Mouse (Mus musculus): ENCODE data around the gene Selenow.

- TF ChIP-seq CTCF (IDR thresholded peaks at IDR 0.05; ENCODE audit: low read depth) (no peak), EP300 (IDR thresholded peaks at IDR 0.05; ENCODE audit: low read depth) (no peak)
Observed at GRCm38 (mm10) chr7:15947653-15948260, 25.6 kb upstream of the Selenow start.
